Comparison of ENCODE assay signal across 10 mouse cellular contexts in genomic region chr11:6018218-6019010, GRCm38 (mm10). TPM values are rescaled to one million over a fixed set of nuclear protein-coding genes. Genes with fewer than 3 reads are reported as not detected.
DNase-seq lines count a peak whose midpoint lies in the region; ATAC-seq lines count a peak whose summit lies in the region.
"Had no signal": no experiment of that assay in that cellular context is flagged by ENCODE, and none has a peak within 500 bp of the region (broad histone marks: within the 10 kb centered on the region; RNA-seq: fewer than 3 reads in every experiment).

No protein-coding gene starts in this region.

- no peak overlapping the region for H3K4me2 ChIP-seq in heart, embryonic 11.5 days
- H3K4me2 ChIP-seq: hindbrain, embryonic 12.5 days; lung, embryonic 15.5 days had no signal

- no peaks in the 10 kb centered on the region for H3K9me3 ChIP-seq in heart, embryonic 11.5 days (replicated peaks; ENCODE audit: control insufficient read depth, low read length)
- H3K9me3 ChIP-seq: hindbrain, embryonic 12.5 days; lung, embryonic 15.5 days had no signal

- 53% methylated on average over 7 of the region's 7 CpGs for WGBS in heart, embryonic 11.5 days (ENCODE audit: insufficient replicate concordance)

- DNase-seq in adrenal gland, postnatal 36 days, result peak; percentile 35 to 50
- no peak for DNase-seq in adrenal gland, adult 18-20 months (ENCODE audit: low spot score in 2 of 2)
- DNase-seq in left cerebral cortex, adult 18-20 months (ENCODE audit: low spot score in 2 of 2), result peak; percentile 75 to 78
- DNase-seq in left cerebral cortex, postnatal 14 days (ENCODE audit: low spot score in 2 of 2), result no peak
- peak; percentile 59 for DNase-seq in splenic B cell, adult 2 months (ENCODE audit: low read depth, low spot score)
- no peak for DNase-seq in adipocyte (ENCODE audit: low spot score)

- no peak overlapping the region for H3K27ac ChIP-seq in heart, embryonic 11.5 days (ENCODE audit: low read depth, low read length)
- H3K27ac ChIP-seq: hindbrain, embryonic 12.5 days; lung, embryonic 15.5 days had no signal

- 0 out of 2 replicates have a peak, but pooled peaks cover under 1% of the 10 kb centered on the region for H3K27me3 ChIP-seq in splenic B cell, adult 2 months (ENCODE audit: control insufficient read depth, insufficient read depth, low read length, poor library complexity, severe bottlenecking)
- H3K27me3 ChIP-seq in heart, embryonic 11.5 days (ENCODE audit: control insufficient read depth, insufficient read depth, low read length), result no peaks in the 10 kb centered on the region

- H3K4me3 ChIP-seq in heart, embryonic 11.5 days (ENCODE audit: low read depth, low read length), result no peak overlapping the region
- H3K4me3 ChIP-seq: hindbrain, embryonic 12.5 days; lung, embryonic 15.5 days had no signal

- ATAC-seq in granulocyte monocyte progenitor cell, adult 5-6 weeks (replicated peaks; ENCODE audit: poor library complexity, severe bottlenecking), result peak; percentile 93
- ATAC-seq in heart, embryonic 11.5 days (replicated peaks; ENCODE audit: insufficient number of reproducible peaks, low FRiP score, low TSS enrichment), result no peak

- H3K9ac ChIP-seq in heart, embryonic 11.5 days (ENCODE audit: low read depth, low read length), result no peak overlapping the region
- H3K9ac ChIP-seq: hindbrain, embryonic 12.5 days; lung, embryonic 15.5 days had no signal

- no peaks in the 10 kb centered on the region for H3K4me1 ChIP-seq in heart, embryonic 11.5 days (ENCODE audit: control insufficient read depth, insufficient read depth, low read length)
- H3K4me1 ChIP-seq: lung, embryonic 15.5 days had no signal

- intact Hi-C loops in left cerebral cortex, postnatal 14 days (cut with DNase I), result no loop called here

- H3K36me3 ChIP-seq in splenic B cell, adult 2 months (ENCODE audit: control insufficient read depth, insufficient read depth, low read length, poor library complexity, severe bottlenecking), result peaks cover 1% of the 10 kb centered on the region; the same call in 1 of the 2 replicates
- no peaks in the 10 kb centered on the region for H3K36me3 ChIP-seq in heart, embryonic 11.5 days (ENCODE audit: control insufficient read depth, insufficient read depth, low read length)
- H3K36me3 ChIP-seq: hindbrain, embryonic 12.5 days; lung, embryonic 15.5 days had no signal

RNA-seq across cellular contexts. Expression of gene Camk2b, which starts 47.7 kb away (rescaled TPM):
- 10 to 100 TPM in 1 of 2 experiments, 1 to 10 TPM in 1; 7.8 to 14.5 TPM for total RNA-seq in adrenal gland, postnatal 36 days (2021)
- 10 to 100 TPM; 11.5 to 16.9 TPM for total RNA-seq in adrenal gland, adult 18-20 months (2021)
- 100 to 1,000 TPM; 618 to 648 TPM for total RNA-seq in left cerebral cortex, adult 18-20 months (2021)
- total RNA-seq in left cerebral cortex, postnatal 14 days (2021), result 100 to 1,000 TPM; 771 to 777 TPM
- 1.0 and 2.5 TPM in 2 replicates for total RNA-seq in granulocyte monocyte progenitor cell, adult 5-6 weeks (2014; fragmentation: Nextera tagmentation)
- total RNA-seq in granulocyte monocyte progenitor cell, adult 5-6 weeks (2017), result 1.8 and 2.7 TPM in 2 replicates
- 2.4 and 2.7 TPM in 2 replicates for polyA plus RNA-seq in heart, embryonic 11.5 days (2014; fragmentation: Nextera tagmentation; extraction: Ambion mirVana)

Comparison
In these comparisons a context has a peak if more than half of its experiments do, and no peak if none do; other contexts are left out.
1. DNase-seq: peak in adrenal gland, postnatal 36 days (2 of 2), left cerebral cortex, adult 18-20 months (2 of 2) and splenic B cell, adult 2 months (single experiment); none in adrenal gland, adult 18-20 months (0 of 2), left cerebral cortex, postnatal 14 days (0 of 2) and adipocyte (single experiment).
2. RNA of gene Camk2b, which starts 47.7 kb away (total RNA-seq): 771 to 777 TPM in left cerebral cortex, postnatal 14 days and 618 to 648 TPM in left cerebral cortex, adult 18-20 months; 11.5 to 16.9 TPM in adrenal gland, adult 18-20 months, 7.8 to 14.5 TPM in adrenal gland, postnatal 36 days and 1.0 to 2.7 TPM in granulocyte monocyte progenitor cell, adult 5-6 weeks; every median in the first group is over 10 times any median in the second.